Mouse (Mus musculus) activated CD4-positive, CD25-positive, alpha-beta regulatory T cell, adult 9 weeks (primary cell): ENCODE results near the gene Tcaf3. TPM values are rescaled to one million over a fixed set of nuclear protein-coding genes. Genes with fewer than 3 reads are reported as not detected.

Experiments used
- polyA plus RNA-seq: library from polyadenylated mRNA; unstranded; fragments of 100-300 nt; shearing (Covaris generic); gene quantifications from one replicate; pipeline ENCODE4 v1.2.1, GENCODE M21; 2017

Tcaf3 gene
- not detected for polyA plus RNA-seq

DNA sequence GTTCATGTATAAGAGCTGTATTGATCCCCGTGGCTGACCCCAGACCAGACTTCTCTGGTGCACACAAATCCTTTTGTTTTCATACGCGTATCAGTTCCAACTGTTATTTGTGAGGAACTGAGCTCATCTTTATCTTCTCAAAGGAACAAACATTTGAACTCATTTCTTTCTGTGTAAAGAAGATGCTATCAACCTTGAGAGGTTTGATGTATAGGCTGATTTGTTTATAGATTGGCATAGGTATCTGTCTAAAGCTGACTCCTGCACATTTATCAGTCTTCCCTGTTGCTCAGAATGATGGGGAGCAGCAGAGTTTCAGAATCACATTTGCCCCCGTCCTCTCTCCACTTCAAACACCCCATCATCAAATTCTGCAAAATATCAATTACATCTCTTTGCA lies at the start of gene Tcaf3:
TSS of gene Tcaf3 (minus strand) at position 101 of the 400 bp plus-strand sequence.

DNA sequence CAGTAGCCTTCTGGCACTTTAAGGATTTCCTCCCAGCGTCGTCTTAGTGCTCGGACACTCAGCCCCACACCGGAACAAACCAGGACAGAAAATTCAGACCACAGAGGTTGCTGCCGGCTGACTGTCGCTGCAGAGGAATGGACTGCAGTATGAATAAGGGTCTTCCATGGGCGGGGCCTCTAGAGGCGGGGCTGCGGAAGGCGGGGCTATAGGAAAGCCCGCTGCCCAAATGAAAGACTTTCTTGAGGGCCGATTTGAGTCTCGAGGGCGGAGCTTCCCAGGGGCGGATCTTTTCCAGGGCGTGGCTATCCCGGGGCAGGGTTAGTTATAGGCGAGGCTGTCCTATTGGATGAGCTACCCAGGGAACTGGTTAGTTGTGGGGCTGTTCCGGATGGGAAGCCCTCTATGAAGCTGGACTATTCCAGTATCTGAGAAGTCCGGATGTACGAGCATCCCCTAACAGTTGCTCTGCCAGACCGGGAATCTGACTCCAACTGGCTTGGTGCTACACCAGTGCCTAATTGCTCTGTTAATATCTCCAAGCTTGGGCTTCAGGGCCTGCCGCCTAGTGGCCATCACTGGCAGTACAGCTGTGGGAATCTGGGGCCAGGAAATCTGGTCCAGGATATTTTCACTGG lies 47.5 kb upstream of the Tcaf3 start, which contains the start of gene Tcaf2:
TSS of gene Tcaf2 (minus strand) at position 343 of the 638 bp plus-strand sequence.

DNA sequence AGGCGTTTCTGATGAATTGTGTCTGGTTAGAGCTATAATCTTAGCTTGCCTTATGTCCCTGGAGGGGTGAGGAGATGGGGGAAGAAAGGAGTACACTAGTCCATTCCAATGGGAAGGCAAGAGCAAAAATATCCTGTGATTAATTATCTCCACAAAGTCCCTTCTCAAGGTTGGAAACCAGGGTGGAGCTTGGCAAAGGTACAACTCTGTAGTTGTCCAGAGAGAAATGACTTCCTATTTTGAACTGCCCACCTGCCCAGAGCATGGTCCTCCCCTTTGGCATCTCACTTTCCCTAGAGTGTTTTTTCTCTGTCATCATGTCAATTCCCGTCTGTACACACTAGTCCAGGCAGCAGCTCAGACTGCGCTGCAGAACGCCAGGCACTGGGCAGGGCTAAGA lies 50.0 kb downstream of the Tcaf3 start, which contains the start of gene Olfr455:
TSS of gene Olfr455 (minus strand) at position 127 of the 400 bp plus-strand sequence.

Other genes starting within 250 kb of the Tcaf3 start
- gene Zyx, start 248.1 kb downstream of the Tcaf3 start, polyA plus RNA-seq: 91.9 TPM
- gene Epha1, start 224.4 kb downstream of the Tcaf3 start, polyA plus RNA-seq: 0.16 TPM
- gene Tas2r143, start 197.5 kb downstream of the Tcaf3 start, polyA plus RNA-seq: not detected
- not detected for gene Tas2r135, start 192.3 kb downstream of the Tcaf3 start, polyA plus RNA-seq
- gene Tas2r126, start 163.2 kb downstream of the Tcaf3 start, polyA plus RNA-seq: not detected
- not detected for gene Olfr458, start 132.5 kb downstream of the Tcaf3 start, polyA plus RNA-seq
- not detected for gene Olfr457, start 121.4 kb downstream of the Tcaf3 start, polyA plus RNA-seq
- not detected for gene Olfr456, start 110.5 kb downstream of the Tcaf3 start, polyA plus RNA-seq
- not detected for gene Olfr455, start 50.1 kb downstream of the Tcaf3 start, polyA plus RNA-seq
- gene Tcaf2, start 47.6 kb upstream of the Tcaf3 start, polyA plus RNA-seq: not detected
- gene Tcaf1, start 112.4 kb upstream of the Tcaf3 start, polyA plus RNA-seq: not detected
- gene Olfr453, start 141.7 kb upstream of the Tcaf3 start, polyA plus RNA-seq: not detected
- gene Olfr38, start 158.7 kb upstream of the Tcaf3 start, polyA plus RNA-seq: not detected
- gene Olfr452, start 187.4 kb upstream of the Tcaf3 start, polyA plus RNA-seq: not detected
- not detected for gene Olfr450, start 214.2 kb upstream of the Tcaf3 start, polyA plus RNA-seq
- gene Olfr449, start 236.7 kb upstream of the Tcaf3 start, polyA plus RNA-seq: not detected